Mouse (Mus musculus) brain, embryonic 14.5 days (tissue): ENCODE measurements at regions not wholly inside any gene's neighbourhood (a gene's known extent, or its start where the extent isn't known, plus 50 kb on each side); places are given as distances from the start of the nearest gene placed in this dataset.

Experiments
- CTCF ChIP-seq: fragments of 200-500 bp; IDR thresholded peaks from 2 replicates; pipeline ENCODE4 v1.5.1; 2012; ENCODE audit warnings: inconsistent platforms, mild to moderate bottlenecking, moderate library complexity, borderline replicate concordance; ENCODE audit not compliant: insufficient read depth, insufficient read length; ENCODE audit errors: extremely low read depth
- POLR2A ChIP-seq: fragments of 200-500 bp; IDR thresholded peaks from 2 replicates; pipeline ENCODE4 v1.6.1; 2012; ENCODE audit warnings: mild to moderate bottlenecking, inconsistent platforms, borderline replicate concordance; ENCODE audit not compliant: poor library complexity, insufficient read depth, insufficient read length, severe bottlenecking; ENCODE audit errors: extremely low read depth

- TF ChIP-seq CTCF (no peak), POLR2A (no peak)
Measured at GRCm38 (mm10) chr17:83955058-83955697, 107.4 kb upstream of the Haao start.
